Mouse (Mus musculus): Measurements from ENCODE around the gene Ntm.

Gene Ntm

GRCm38 (mm10) chr9:29657761-29658465 lies 305.0 kb downstream of the Ntm start:
- DNase-seq (ENCODE audit: low spot score): no peak

- peak; percentile 15 for DNase-seq (ENCODE audit: low spot score)
Measured at GRCm38 (mm10) chr9:29654885-29655284, 308.1 kb downstream of the Ntm start.

DNA sequence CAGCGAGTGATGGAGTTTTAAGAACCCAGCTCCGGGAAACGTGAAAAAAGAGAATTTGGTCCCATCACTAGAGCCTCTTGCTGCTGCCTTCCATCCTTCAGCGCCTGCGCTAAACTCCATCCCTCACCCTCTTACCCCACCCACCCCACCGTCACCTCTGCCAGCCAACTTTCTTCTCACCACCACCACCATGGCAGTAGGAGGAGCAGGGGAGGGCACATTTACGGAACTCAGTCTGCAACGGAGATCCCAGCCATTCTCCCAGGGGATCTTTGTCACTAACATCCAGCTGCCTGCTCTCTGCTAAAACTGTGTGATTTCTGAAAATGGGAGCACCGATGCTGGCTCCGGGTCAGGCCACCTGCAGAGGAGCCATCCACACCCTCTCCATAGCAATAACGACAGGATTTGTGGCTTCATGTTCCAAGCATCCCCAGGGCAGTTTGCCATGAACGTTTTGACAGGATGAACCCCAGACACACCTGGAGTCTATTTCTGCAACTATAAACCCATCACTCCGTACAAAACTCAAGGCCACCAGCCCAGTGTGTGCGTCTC lies 309.2 kb downstream of the Ntm start:
- DNase-seq (ENCODE audit: low spot score): no peak

DNA sequence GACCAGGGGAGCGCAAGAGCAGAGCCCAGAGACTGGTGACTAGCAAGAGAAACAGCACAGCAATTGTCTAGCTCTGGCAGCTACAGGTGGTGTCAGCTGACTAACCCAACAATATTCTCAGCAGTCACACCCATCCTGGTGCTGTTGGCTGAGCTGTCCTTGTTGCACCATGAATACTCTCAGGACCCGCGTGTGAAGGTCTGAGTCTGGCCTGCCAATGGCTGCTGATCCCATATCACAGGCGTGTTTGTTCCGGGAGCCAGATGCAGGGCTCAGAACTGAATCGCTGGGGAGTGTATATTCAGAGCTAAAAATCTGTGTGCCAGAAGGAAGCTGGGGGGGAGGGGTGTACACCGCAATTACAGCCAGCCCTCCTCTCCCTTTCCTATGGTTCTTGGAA lies 310.1 kb downstream of the Ntm start:
- no peak for DNase-seq (ENCODE audit: low spot score)

GRCm38 (mm10) chr9:29651856-29652255 lies 311.1 kb downstream of the Ntm start:
- DNase-seq (ENCODE audit: low spot score): no peak

GRCm38 (mm10) chr9:29651226-29651625 lies 311.7 kb downstream of the Ntm start:
- DNase-seq (ENCODE audit: low spot score): no peak

- DNase-seq (ENCODE audit: low spot score): peak; percentile 57
Measured at GRCm38 (mm10) chr9:29650679-29651078, 312.3 kb downstream of the Ntm start.

DNA sequence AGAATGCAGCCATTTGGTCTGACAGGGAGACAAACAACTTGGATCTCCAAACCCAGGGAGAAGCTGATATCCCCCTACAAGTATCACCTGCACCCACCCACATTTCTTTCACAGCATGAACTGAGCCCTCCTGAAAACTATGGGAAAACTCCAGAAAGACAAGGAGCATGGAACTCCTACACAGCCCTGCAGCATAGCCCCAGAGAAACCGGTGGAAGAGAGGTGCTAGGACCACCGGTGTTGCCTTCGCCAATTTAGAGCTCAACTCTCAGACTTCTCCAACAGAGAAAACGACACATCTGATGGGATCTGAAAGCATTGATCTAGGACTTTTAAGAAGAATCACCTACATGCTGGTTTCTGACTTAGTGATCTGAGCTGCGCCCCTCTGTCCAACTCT lies 312.7 kb downstream of the Ntm start:
- no peak for DNase-seq (ENCODE audit: low spot score)

- DNase-seq (ENCODE audit: low spot score): no peak
Measured at GRCm38 (mm10) chr9:29648256-29648655, 314.7 kb downstream of the Ntm start.

DNA sequence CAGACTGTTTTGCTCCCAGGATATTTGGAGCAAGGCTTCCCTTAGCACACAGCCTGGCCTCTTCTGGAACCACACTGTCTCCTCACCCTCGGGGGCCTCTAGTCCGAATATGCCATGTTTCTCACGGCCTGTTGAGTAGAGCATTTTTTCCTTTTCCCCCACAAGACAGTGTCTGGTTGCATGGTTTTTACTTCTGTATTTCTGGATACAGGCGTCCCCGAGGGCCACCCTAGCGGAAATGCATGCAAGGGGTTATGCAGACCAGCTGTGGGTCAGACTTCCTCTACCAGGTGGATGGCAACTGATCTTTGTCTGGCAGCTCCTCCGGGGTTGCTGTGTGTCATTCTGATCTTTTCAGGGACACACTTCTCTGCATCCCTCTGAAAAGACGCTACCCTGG lies 315.2 kb downstream of the Ntm start:
- DNase-seq (ENCODE audit: low spot score): no peak

GRCm38 (mm10) chr9:29645796-29646400 lies 317.0 kb downstream of the Ntm start:
- DNase-seq (ENCODE audit: low spot score): no peak

DNA sequence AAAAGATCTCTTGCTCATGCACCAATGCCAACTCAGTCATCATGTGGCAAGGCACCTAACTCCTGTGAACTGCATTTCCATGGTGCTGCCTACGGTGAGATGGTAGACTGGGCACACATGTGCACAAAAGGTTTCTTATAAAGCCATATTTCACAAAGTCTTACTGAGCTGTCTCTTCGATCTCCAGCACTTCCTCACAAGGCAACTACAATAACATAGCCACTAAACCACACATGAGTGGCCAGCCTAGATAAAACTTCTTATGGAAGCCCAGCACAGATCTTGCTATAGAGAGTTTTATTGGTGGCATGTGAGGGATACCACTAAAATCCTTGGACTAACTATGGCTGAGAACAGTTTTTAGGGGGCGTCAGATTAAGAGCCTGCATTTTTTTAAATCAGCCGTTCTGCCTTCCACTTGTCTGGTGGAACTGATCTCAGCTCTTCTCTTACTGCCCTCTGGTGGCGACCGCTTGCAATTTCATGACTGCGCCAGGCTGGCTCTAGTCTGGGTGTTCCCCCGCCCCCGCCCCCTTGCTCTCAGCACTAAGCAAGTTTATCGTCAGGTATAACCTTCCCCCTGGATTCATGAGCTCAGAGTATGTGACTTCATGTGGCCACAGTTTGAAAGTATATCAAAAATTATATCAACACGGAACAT lies 319.8 kb downstream of the Ntm start:
- peak; percentile 73 for DNase-seq (ENCODE audit: low spot score)

GRCm38 (mm10) chr9:29637335-29637734 lies 325.6 kb downstream of the Ntm start:
- no peak for DNase-seq (ENCODE audit: low spot score)

GRCm38 (mm10) chr9:29617181-29617580 lies 345.8 kb downstream of the Ntm start:
- DNase-seq (ENCODE audit: low spot score): no peak

DNA sequence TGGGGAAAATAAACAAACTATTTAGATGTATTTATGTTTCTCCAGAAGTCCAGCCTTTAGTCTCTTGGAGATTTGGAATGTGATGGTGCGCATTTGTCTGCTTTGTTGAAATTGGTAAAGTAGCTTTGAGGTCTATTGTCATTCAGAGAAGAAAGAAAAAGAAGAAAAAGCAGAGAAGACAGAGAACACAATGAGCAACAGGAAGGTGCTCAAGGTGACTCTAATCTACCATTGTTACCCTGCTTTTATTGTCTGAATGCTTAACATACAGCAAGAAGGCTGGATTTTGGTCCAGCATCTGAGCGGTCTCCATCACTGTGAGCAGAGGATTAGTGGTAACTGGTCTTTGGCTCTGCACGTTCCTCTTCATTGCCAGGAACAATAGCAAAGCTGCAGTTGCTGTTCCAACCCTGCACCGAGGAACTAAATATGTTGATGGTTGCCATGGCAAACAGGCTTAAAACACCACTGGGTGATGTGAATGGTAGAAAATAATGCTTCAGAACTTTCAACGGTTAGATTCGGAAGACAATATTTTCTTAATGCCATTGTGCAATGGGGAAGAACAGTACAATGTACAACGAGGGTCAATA lies 350.8 kb downstream of the Ntm start:
- DNase-seq (ENCODE audit: low spot score): no peak

DNA sequence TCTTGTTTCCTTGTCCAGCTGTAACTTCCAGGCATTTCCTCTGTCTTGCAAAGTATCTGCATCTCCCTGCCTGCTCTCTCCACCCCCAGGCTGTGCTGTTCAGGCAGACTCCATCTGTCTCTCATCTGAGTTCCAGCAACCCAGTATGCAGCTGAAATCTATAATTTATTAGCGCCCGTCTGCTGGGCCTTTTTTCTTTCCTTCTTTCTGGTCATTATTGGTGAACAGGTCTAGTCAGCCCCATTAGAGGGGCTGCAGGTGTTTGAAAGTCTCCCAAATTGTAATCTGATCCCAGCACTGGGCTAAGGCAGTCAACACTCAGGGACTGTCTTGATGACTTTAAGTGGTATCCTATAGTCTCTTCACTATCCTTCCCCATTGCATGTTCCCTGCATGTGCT lies 352.1 kb downstream of the Ntm start:
- DNase-seq (ENCODE audit: low spot score): no peak

DNA sequence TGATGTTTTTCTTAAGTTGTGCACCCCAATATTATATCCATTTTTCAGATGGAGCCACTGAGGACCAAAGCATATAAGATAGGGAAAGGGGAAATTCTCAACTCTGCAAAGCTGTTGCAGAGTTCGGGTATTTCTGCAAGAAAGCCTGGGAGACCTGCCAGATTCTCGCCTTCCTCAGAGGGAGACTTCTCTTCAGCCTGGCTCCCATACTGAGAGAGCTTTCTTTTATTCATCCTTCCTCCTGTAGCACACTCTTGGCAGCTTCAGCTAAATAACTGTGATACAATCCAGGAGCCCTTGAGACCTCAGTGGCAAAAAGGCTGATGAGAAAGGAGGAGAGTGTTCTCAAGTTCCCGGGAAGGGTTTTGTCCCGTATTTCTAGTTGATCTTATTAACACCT lies 365.3 kb downstream of the Ntm start:
- no peak for DNase-seq (ENCODE audit: low spot score)

GRCm38 (mm10) chr9:29595321-29595720 lies 367.6 kb downstream of the Ntm start:
- DNase-seq (ENCODE audit: low spot score): no peak

DNA sequence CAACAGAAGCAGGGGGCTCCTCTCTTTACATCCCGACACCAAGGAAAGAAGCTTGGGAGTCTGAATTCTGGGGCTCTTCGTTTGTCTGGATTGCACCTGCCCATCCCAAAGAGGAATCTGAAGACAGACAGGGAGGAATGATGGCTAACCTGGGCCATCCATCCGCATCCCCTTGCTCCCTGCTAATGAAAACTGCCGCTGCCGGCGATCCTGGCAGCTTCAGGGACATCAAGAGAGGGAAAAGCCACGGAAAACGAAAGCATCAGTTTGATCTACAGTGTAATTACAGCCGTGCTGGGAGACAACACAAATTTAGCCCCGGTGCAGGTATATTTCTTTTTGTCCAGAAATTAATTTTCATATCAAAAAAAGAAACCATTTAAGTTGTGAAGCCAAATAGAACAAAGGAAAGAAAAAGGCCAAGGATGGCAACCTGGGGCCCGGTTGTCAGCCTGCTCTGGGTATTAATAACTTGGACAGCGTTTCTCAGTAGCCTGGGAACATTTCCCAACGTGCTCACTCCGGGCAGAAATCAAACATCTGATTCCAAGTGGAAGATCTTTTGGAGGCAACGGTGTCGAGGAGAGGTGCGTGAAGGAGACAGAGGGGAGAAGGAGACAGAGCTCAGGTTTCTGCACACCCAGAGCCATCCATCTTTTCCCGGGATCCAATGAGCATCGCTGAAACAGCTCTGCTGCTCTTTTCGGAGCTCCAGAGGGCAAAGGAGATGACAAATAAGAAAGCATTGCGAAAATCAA lies 368.2 kb downstream of the Ntm start:
- DNase-seq (ENCODE audit: low spot score): no peak

- DNase-seq (ENCODE audit: low spot score): no peak
Measured at GRCm38 (mm10) chr9:29587376-29587775, 375.6 kb downstream of the Ntm start.

- no peak for DNase-seq (ENCODE audit: low spot score)
Measured at GRCm38 (mm10) chr9:29586381-29586770, 376.6 kb downstream of the Ntm start.

GRCm38 (mm10) chr9:29585746-29586380 lies 377.1 kb downstream of the Ntm start:
- DNase-seq (ENCODE audit: low spot score): peak; percentile 77

Measured in layer of hippocampus, adult 9-10 months (tissue).